Mouse (Mus musculus) ES-Bruce4 (cell line): ENCODE results near the gene Skp2. TPM values are rescaled to one million over a fixed set of nuclear protein-coding genes. Genes with fewer than 3 reads are reported as not detected.

Experiments
- H3K27ac ChIP-seq: 2 replicates; pipeline ENCODE4 v1.5.1; 2012; ENCODE audit warnings: low read length, inconsistent platforms; ENCODE audit not compliant: insufficient read depth
- H3K27me3 ChIP-seq: 2 replicates; pipeline ENCODE4 v1.6.1; 2012; ENCODE audit warnings: mild to moderate bottlenecking, low read length, inconsistent platforms; ENCODE audit not compliant: control insufficient read depth, poor library complexity, insufficient read depth, severe bottlenecking
- H3K36me3 ChIP-seq: 2 replicates; pipeline ENCODE4 v1.6.1; 2012; ENCODE audit warnings: inconsistent platforms, mild to moderate bottlenecking, low read length, moderate library complexity; ENCODE audit not compliant: control insufficient read depth, poor library complexity, insufficient read depth, severe bottlenecking
- H3K4me1 ChIP-seq: one replicate; pipeline ENCODE4 v1.8.1; 2011; ENCODE audit warnings: low read length; ENCODE audit not compliant: control insufficient read depth, insufficient read depth
- H3K4me3 ChIP-seq: 2 replicates; pipeline ENCODE4 v1.5.1; 2011; ENCODE audit warnings: low read depth, mild to moderate bottlenecking, low read length
- H3K9ac ChIP-seq: 2 replicates; pipeline ENCODE4 v1.6.1; 2012; ENCODE audit warnings: low read depth, mild to moderate bottlenecking, inconsistent platforms; ENCODE audit not compliant: poor library complexity, severe bottlenecking
- H3K9me3 ChIP-seq: replicated peaks from 2 replicates; pipeline ENCODE4 v1.6.1; 2012; ENCODE audit warnings: mild to moderate bottlenecking, low read length, inconsistent platforms; ENCODE audit not compliant: control insufficient read depth, poor library complexity, insufficient read depth, severe bottlenecking
- CTCF ChIP-seq: IDR thresholded peaks from one replicate; pipeline ENCODE4 v1.8.1; 2011; ENCODE audit warnings: low read depth, low read length
- EP300 ChIP-seq: IDR thresholded peaks from 2 replicates; pipeline ENCODE4 v1.6.1; 2011; ENCODE audit warnings: low read depth, low read length; ENCODE audit not compliant: insufficient read depth
- POLR2A ChIP-seq: IDR thresholded peaks from one replicate; pipeline ENCODE4 v1.8.1; 2011; ENCODE audit warnings: low read length; ENCODE audit not compliant: insufficient read depth
- polyA plus RNA-seq: library from polyadenylated mRNA; stranded (reverse); fragments of >200 nt; gene quantifications from 2 replicates; pipeline ENCODE4 v1.2.4, GENCODE M21; 2011; ENCODE audit warnings: low read depth; ENCODE audit not compliant: missing spikeins, insufficient read depth, insufficient read length

Skp2 gene
- polyA plus RNA-seq, 1 experiment = 51.9 TPM

DNA sequence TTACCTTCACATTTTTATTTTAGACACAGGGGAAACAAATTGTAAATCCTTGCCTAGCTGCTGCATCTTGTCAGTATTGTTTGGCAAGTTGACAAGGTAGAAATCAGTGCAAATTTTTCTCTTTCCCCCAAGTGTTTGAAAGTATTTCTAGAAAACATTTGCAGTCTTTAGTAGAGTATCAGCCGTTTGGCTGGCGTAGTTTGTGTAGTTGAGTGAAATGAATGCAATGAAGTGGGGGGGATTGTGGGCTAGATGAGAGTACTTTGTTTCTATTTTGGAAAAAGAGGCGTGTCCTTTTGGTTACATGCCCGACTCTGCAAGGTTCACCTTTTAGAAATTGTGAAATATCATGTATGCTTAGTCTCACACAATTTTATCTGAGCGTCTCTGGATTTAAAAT, 82.6 kb downstream of the Skp2 start:
- no peaks in the 10 kb centered on the region for H3K27me3 ChIP-seq
- no peak overlapping the region; the same call in 1 of the 2 replicates for H3K9ac ChIP-seq
- H3K36me3 ChIP-seq = no peaks in the 10 kb centered on the region
- H3K9me3 ChIP-seq = no peaks in the 10 kb centered on the region
- H3K4me1 ChIP-seq = peaks cover 4% of the 10 kb centered on the region
- no peak overlapping the region for H3K27ac ChIP-seq
- no peak overlapping the region for H3K4me3 ChIP-seq
- TF ChIP-seq POLR2A = no peak
- no peak for TF ChIP-seq CTCF
- no peak for TF ChIP-seq EP300

DNA sequence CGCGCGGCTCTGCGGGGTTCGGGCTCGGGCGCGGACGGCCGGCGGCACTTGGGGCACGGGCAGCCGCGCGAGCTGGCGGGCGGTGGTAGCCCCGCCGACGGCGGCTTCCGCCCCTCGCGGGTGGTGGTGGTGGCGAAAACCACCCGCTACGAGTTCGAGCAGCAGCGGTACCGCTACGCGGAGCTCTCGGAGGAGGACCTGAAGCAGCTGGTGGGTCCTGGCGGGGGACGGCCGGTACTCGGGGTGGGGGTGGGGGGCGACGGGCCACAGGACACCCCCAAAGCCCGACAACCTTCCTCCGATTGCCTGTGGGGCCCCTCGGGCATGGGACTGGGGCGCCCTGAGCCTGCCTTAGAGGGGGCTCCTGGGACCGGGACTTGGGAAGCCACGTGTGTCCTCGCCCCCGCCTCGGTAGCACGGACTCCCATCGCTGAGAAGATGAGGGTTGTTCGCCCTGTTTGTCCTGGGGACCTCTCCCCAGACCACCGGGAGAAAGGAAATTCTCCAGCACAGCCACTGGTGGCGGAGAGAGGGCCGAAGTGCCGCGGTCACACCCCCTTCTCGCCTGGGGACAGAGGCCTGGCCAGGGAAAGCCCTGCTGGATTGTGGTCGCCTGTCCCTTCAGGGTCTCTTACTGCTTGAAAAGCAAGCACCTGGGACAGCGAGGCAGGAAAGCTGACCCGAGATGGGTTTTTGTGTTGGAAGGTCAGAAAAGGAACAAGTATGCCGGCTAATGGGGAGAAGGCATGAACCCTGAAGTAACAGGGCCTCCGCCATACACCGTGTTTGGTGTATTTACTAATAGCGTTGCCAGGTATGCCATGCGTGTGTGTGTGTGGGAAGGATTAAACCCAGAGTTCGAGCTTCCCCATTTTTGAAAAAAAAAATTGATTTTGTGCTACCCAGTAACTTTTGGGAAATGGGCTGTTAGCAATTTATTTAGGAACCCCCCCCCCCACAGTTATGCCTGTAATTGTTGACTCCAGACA, 83.4 kb downstream of the Skp2 start:
- H3K27ac ChIP-seq = no peak overlapping the region
- no peaks in the 10 kb centered on the region for H3K27me3 ChIP-seq
- peaks cover 4% of the 10 kb centered on the region for H3K4me1 ChIP-seq
- H3K36me3 ChIP-seq = no peaks in the 10 kb centered on the region
- no peaks in the 10 kb centered on the region for H3K9me3 ChIP-seq
- peak overlapping the region; percentile 90 for H3K4me3 ChIP-seq
- H3K9ac ChIP-seq = peak overlapping the region; percentile 97
- TF ChIP-seq EP300 = no peak
- TF ChIP-seq CTCF = no peak
- no peak for TF ChIP-seq POLR2A

DNA sequence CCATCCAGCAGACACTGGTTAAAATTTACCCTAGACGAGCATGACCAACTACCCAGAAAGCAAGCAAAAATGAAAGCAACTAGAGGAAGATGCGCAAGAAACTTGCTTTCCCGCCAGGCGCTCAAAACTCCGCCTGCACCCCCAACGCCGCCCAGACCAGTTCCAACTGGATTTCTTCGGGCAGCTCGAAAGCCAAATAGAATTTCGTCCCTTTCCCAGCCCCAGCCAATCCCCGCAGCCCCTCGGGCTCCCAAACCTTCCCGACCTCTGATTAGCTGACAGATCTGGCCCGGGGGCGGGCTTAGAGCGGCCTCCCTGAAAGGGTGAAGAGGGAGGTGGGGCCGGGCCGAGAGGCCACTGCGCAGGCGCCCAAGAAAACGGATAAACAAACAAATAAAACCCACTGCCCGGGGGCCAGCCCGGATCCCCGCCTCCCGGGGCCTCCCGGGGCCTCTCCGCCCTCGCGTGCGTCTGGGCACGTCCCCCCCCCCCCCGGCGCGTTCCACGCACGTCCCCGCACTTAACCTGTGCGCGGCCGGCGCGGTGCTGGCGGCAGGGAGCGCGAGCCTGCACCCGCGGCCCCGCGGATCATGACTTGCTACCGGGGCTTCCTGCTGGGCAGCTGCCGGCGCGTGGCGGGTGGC, 84.2 kb downstream of the Skp2 start, which contains the start of gene Nadk2:
Gene Nadk2 (plus strand): TSS at position 349 of the 644 bp plus-strand sequence.
- H3K27me3 ChIP-seq = no peaks in the 10 kb centered on the region
- H3K36me3 ChIP-seq = no peaks in the 10 kb centered on the region
- peak within 1 kb of the TSS; percentile 90 for H3K4me3 ChIP-seq
- peak; percentile 59 for TF ChIP-seq POLR2A
- no peak for TF ChIP-seq CTCF
- TF ChIP-seq EP300 = 0 out of 2 replicates have a peak, but pooled peaks have one; percentile 17
- H3K9me3 ChIP-seq = no peaks in the 10 kb centered on the region
- H3K27ac ChIP-seq = peak within 1 kb of the TSS; percentile 54
- H3K4me1 ChIP-seq = peaks cover 4% of the 10 kb centered on the region
- H3K9ac ChIP-seq = peak within 1 kb of the TSS; percentile 97

DNA sequence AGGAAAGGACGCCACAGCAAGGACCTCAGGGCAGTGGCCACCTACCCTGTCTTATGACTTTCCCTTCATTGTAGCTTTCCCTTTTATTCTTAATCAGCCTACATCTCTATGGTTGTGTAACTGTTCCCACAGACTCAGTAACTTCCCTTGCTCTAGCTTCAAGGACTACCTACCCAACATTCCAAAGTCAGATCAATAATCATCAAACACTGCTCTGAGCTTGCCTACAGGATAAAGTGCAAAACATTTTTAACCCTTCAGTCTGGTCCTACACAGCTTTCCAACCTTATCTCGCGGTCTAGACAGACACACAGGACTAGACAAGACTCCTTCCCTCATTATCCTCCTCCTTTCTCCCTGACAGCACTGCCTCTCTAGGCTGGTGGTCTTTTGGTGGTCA, 84.9 kb downstream of the Skp2 start:
- Histone ChIP-seq H3K9me3 (no peaks in the 10 kb centered on the region), H3K4me3 (peak overlapping the region; percentile 67), H3K36me3 (no peaks in the 10 kb centered on the region), H3K27me3 (no peaks in the 10 kb centered on the region), H3K9ac (peak overlapping the region; percentile 92), H3K27ac (peak overlapping the region; percentile 54), H3K4me1 (peaks cover 4% of the 10 kb centered on the region)
- no peak for TF ChIP-seq EP300
- TF ChIP-seq CTCF = no peak
- no peak for TF ChIP-seq POLR2A

DNA sequence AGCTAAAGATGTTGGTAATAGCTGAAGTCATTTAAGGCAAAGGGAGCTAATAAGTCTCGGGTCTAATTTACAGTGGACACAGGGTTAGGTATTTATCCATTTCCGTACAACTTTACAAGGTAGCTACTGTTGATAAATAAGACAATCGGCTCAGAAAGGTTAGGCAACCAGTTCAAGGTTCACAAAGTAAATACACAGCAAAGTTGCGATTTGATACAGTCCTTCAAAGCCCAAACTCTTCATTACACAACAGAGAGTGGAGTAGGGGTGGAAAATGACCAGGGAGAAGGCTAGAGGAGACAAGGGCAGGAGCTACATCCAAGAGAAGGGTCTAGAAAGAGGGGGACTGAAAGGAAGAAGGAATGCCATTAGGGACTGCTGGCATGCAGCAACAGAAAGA, 86.3 kb downstream of the Skp2 start:
- no peaks in the 10 kb centered on the region for H3K27me3 ChIP-seq
- no peaks in the 10 kb centered on the region for H3K9me3 ChIP-seq
- TF ChIP-seq EP300 (no peak), POLR2A (no peak), CTCF (no peak)
- no peak overlapping the region for H3K9ac ChIP-seq
- no peak overlapping the region for H3K27ac ChIP-seq
- H3K4me1 ChIP-seq = no peaks in the 10 kb centered on the region
- no peak overlapping the region for H3K4me3 ChIP-seq
- no peaks in the 10 kb centered on the region for H3K36me3 ChIP-seq

Other genes with a start within 250 kb of the Skp2 start
- gene Ranbp3l, start 187.5 kb downstream of the Skp2 start, polyA plus RNA-seq = not detected in 2 replicates
- 73.6 and 83.2 TPM in 2 replicates for gene Nadk2, start 84.2 kb downstream of the Skp2 start, polyA plus RNA-seq
- gene Lmbrd2, start 14.9 kb downstream of the Skp2 start, polyA plus RNA-seq = 31.7 and 35.6 TPM in 2 replicates
- not detected in 2 replicates for gene Ugt3a1, start 121.5 kb upstream of the Skp2 start, polyA plus RNA-seq
- gene Ugt3a2, start 180.1 kb upstream of the Skp2 start, polyA plus RNA-seq = not detected in 2 replicates